Mouse (Mus musculus) ovary, adult 18-20 months (tissue): ENCODE data around the gene Zc3hc1.
A peak's percentile ranks its signal among the peaks of the same experiment; 100 is the strongest.

Source experiments
- DNase-seq: peaks from one replicate; pipeline ENCODE4 v3.0.0; 2022; ENCODE audit warnings: low spot score, mixed read lengths

Zc3hc1 gene

GRCm38 (mm10) chr6:30372627-30373369 is 18.0 kb downstream of the Zc3hc1 start:
- DNase-seq: no peak

- DNase-seq: no peak
Measured at GRCm38 (mm10) chr6:30369291-30369690, 21.5 kb downstream of the Zc3hc1 start.

- no peak for DNase-seq
Measured at GRCm38 (mm10) chr6:30363808-30364207, 27.0 kb downstream of the Zc3hc1 start.

GRCm38 (mm10) chr6:30359762-30360509 is 30.9 kb downstream of the Zc3hc1 start:
- DNase-seq: no peak

- DNase-seq: no peak
Measured at GRCm38 (mm10) chr6:30357561-30358177, 33.2 kb downstream of the Zc3hc1 start.

- DNase-seq: no peak
Measured at GRCm38 (mm10) chr6:30356680-30357079, 34.1 kb downstream of the Zc3hc1 start.

GRCm38 (mm10) chr6:30356161-30356560 is 34.7 kb downstream of the Zc3hc1 start:
- no peak for DNase-seq

- DNase-seq: peak; percentile 59
Measured at GRCm38 (mm10) chr6:30355701-30356100, 35.1 kb downstream of the Zc3hc1 start.

- DNase-seq: no peak
Measured at GRCm38 (mm10) chr6:30354760-30355159, 36.1 kb downstream of the Zc3hc1 start.

GRCm38 (mm10) chr6:30353661-30354060 is 37.2 kb downstream of the Zc3hc1 start:
- DNase-seq: no peak

- DNase-seq: no peak
Measured at GRCm38 (mm10) chr6:30352762-30353161, 38.1 kb downstream of the Zc3hc1 start.

GRCm38 (mm10) chr6:30351290-30351689 is 39.5 kb downstream of the Zc3hc1 start:
- DNase-seq: no peak

GRCm38 (mm10) chr6:30347288-30347801 is 43.5 kb downstream of the Zc3hc1 start:
- no peak for DNase-seq

- peak; percentile 44 for DNase-seq
Measured at GRCm38 (mm10) chr6:30346737-30347136, 44.1 kb downstream of the Zc3hc1 start.

- DNase-seq: no peak
Measured at GRCm38 (mm10) chr6:30344032-30344431, 46.8 kb downstream of the Zc3hc1 start.

GRCm38 (mm10) chr6:30340231-30340873 is 50.5 kb downstream of the Zc3hc1 start:
- no peak for DNase-seq

- peak; percentile 56 for DNase-seq
Measured at GRCm38 (mm10) chr6:30336912-30337311, 53.9 kb downstream of the Zc3hc1 start.

GRCm38 (mm10) chr6:30332262-30332661 is 58.6 kb downstream of the Zc3hc1 start:
- no peak for DNase-seq

GRCm38 (mm10) chr6:30330706-30331105 is 60.1 kb downstream of the Zc3hc1 start:
- no peak for DNase-seq

GRCm38 (mm10) chr6:30325932-30326501 is 64.8 kb downstream of the Zc3hc1 start:
- no peak for DNase-seq

GRCm38 (mm10) chr6:30321002-30321401 is 69.8 kb downstream of the Zc3hc1 start:
- DNase-seq: no peak

- DNase-seq: no peak
Measured at GRCm38 (mm10) chr6:30319216-30319615, 71.6 kb downstream of the Zc3hc1 start.
